Mouse (Mus musculus): ENCODE results near the gene Shank1. TPM values are rescaled to one million over a fixed set of nuclear protein-coding genes. Genes with fewer than 3 reads are reported as not detected.

The Shank1 gene
- total RNA-seq, 2 experiments from 2014 or later: 3.0 to 3.5 TPM

GRCm38 (mm10) chr7:44360792-44361301 is 50.8 kb downstream of the Shank1 start:
- no peak for DNase-seq (ENCODE audit: low spot score in 2 of 2)

- DNase-seq (ENCODE audit: low spot score in 2 of 2): no peak
Observed at GRCm38 (mm10) chr7:44372678-44373077, 62.6 kb downstream of the Shank1 start.

DNA sequence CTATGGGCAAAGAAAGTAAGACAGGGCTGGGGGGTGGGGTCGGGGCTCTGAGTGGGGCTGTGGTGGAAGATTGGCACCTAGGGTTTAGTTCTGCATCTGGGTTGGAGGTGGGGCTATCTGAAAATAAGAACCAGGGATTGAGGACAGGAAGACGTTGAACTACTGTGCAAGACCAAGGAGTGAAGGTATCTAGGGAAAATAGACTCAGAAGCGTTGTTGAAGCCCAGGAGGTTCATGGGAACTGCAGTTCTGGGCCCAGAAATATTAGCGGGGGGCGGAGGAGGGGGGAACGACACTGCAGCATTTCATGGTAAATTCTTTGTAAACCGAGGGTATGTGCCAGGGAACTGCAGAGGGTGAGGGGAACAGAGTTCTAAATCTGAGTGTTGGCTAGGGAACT is 63.4 kb downstream of the Shank1 start:
- no peak for DNase-seq (ENCODE audit: low spot score in 2 of 2)

- DNase-seq (ENCODE audit: low spot score in 2 of 2): peak in 1 of 2 experiments; percentile 65
Observed at GRCm38 (mm10) chr7:44373889-44374652, 64.0 kb downstream of the Shank1 start.

DNA sequence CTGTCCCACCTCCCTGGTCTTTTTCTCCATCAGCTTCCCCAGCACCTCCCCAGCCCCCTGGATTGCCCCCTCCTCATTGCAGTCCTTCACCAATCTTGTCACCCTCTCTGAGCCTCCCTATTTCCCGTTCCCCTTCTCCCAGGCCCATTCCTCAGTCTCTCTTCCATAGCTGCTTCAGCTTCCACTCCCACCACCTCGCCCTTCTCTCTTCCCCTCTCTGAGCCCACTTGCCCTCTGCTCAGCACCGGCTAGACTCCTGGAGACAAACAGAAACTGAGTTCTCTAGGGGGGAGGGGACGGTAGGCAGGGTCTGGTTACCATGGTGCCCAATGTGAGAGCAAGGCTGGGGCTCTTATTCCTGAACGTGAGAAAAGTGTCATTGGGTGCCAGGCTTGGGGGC is 64.7 kb downstream of the Shank1 start:
- DNase-seq (ENCODE audit: low spot score in 2 of 2): no peak

DNA sequence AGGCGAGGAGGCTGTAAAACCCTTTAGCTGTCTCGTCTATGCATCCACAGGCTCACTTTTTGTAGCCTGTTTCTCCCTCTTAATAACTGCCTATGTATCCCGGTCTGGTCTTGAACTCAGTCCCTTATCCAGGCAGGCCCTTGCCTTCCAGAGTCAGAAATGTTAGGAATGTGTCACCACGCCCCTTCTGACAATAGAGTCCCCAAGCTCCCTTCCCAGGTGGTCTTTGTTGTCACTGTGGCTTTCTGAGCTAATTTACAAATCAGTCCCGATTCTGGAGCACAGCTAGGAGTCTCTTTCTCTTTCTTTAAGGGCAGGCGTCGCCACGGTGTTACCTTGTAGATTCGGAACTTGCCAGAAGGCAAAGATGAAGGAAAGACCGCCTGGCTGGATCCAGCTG is 65.2 kb downstream of the Shank1 start:
- DNase-seq (ENCODE audit: low spot score in 2 of 2): no peak

DNA sequence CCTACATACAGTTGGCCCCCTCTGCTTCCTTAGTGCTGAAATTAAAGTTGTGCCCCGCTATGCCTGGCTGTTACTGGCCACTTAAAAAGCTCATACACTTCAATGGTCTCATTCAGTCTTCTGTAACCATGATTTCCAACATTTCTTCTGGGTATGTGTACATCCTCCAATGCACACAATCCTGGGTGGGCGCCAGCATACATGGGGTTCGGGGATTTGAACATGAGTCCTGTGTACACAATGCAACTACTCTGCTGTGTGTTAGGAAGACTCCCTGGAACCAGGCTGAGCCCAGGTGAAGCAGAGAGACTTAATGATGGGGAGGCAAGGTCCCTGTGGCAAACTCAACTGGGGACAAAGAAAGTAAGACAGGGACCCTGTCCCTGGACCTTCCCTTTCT is 65.7 kb downstream of the Shank1 start:
- DNase-seq (ENCODE audit: low spot score in 2 of 2): no peak

GRCm38 (mm10) chr7:44378290-44378689 is 68.2 kb downstream of the Shank1 start:
- DNase-seq (ENCODE audit: low spot score in 2 of 2): no peak

GRCm38 (mm10) chr7:44382541-44382940 is 72.5 kb downstream of the Shank1 start:
- no peak for DNase-seq (ENCODE audit: low spot score in 2 of 2)

DNA sequence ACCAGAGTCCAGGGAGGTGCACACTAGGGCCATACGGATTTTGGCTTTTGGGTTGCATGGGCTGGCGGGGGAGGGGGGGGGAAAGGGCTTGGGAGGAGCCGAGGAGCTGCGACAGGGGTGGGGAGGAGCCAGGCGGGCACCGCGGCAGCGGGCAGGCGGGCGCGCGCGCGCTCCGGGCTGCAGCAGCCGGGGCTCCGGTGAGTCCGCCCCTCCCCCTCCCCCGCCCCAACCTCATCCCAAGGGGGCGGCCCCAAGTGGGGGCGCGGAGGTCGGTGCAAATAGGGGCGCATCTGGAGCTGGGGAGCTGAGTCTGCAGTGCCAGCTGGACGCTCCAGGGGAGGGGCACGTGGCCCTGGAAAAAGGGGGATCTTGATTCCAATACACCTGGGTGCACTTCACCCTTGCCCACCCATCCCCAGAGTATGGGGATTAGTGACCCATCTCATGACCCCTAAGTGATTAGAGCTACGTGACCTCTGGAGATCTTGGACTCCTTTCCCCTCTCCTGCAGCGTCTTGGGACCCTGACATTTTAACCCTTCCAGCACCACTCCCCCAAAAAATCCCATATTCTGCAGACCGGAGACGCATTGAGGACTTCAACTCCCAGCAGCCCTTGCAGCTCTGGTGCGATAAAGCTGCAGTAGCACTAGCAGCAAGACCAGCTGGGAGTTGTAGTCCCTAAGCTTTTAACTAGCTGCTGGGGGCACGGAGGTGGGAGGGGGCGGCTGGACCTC is 74.1 kb downstream of the Shank1 start, which contains the start of gene Syt3:
Gene Syt3, plus strand, starts transcription at position 123 of the 736 bp plus-strand sequence.
- peak in 1 of 2 experiments; percentile 45 for DNase-seq (ENCODE audit: low spot score in 2 of 2)

DNA sequence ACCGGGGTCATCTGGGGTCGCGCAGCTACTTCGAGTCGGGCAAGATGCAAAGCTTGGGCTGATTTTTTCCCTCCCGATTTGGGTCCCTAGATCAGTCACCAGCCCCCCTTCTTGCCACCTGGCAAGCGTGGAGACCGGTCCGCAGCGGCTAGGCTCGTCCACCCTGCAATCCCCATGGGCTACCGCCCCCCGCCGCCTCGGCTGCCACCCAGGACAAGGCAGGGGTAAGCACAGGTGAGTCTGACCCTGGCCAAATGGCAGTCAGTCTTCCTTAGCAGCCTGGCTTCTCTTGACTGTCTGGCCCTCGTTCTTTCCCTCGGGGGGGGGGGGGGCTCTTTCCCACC is 74.6 kb downstream of the Shank1 start:
- DNase-seq (ENCODE audit: low spot score in 2 of 2): no peak

DNA sequence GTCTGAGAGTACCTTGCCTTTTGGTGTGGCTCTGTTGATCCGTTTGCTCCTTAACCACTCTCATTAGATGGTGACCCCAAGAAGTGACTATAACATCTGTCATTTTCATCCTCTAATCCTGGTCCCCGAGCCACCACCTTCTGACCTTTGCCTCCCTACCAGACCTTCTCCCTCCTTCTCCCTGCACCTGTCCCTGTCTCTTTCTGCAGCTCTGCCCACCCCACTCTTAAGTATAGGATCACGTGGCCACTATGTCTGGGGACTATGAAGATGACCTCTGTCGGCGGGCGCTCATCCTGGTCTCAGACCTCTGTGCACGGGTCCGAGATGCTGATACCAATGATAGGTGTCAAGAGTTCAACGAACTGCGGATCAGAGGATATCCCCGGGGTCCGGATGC is 75.7 kb downstream of the Shank1 start, which contains the start of gene 1700008O03Rik:
Gene 1700008O03Rik, minus strand, starts transcription at position 101 of the 400 bp plus-strand sequence.
- no peak for DNase-seq (ENCODE audit: low spot score in 2 of 2)

DNA sequence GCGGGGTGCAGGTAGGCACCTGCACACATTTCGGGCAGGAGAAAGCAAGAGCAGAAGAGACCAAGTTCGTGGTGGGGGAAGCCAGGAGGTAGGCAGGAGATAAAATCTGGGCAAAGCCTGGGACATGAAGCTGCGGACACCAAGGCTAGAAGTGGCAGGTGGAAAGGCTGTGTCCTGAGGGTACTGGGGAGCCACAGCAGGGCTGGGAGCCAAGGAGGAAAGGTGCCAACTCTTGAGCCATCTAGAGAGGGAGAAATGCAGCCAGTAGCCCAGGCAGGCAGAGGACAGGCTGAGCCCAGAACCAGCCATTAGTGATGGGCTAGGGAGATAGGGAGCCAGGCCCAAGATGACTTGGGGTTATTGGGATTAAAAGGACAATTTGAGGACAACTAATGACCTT is 81.8 kb downstream of the Shank1 start:
- no peak for DNase-seq (ENCODE audit: low spot score in 2 of 2)

DNA sequence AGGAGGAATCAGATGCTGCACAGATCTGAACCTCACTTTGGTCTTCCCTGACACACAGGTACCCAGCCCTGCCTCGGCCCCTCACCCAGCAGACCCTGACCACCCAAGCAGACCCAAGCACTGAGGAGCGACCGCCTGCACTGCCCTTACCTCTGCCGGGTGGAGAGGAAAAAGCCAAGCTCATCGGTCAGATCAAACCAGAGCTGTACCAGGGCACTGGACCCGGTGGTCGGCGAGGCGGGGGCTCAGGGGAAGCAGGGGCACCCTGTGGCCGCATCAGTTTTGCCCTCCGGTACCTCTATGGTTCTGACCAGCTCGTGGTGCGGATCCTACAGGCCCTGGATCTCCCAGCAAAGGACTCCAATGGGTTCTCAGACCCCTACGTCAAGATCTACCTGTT is 82.3 kb downstream of the Shank1 start:
- DNase-seq (ENCODE audit: low spot score in 2 of 2): no peak

DNA sequence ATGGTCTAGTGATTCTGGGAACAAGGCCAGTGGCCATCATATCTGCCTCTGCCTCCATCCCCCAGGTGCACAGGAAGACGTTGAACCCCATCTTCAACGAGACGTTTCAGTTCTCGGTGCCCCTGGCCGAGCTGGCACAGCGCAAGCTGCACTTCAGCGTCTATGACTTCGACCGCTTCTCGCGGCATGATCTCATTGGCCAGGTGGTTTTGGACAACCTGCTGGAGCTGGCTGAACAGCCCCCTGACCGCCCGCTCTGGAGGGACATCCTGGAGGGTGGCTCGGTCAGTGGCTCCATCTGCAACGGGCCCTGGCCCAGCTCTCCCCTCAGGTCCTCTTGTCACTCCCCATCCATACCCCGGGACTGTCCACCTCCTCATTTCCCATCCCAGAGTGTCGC is 83.2 kb downstream of the Shank1 start:
- no peak for DNase-seq (ENCODE audit: low spot score in 2 of 2)

DNA sequence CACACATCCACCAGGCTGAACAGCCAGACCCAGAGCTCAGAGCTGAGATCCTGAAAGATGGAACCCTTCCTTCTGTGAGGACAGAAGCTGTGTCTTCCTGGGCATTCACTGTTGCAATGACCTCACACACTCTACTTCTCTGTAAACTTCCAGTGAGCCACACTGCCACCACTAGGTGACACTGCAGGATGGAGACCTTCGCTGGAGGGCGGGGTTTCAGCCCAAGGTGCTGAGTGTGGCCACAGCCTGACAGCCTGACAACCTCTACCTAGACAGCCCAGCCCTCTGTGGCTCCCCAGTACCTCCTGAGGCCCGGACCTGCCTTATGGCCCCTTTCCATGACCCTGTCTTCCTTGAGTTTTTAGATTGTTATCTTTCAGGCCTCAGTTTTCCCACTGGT is 88.5 kb downstream of the Shank1 start:
- DNase-seq (ENCODE audit: low spot score in 2 of 2): peak in 1 of 2 experiments; percentile 35

GRCm38 (mm10) chr7:44401673-44402072 is 91.6 kb downstream of the Shank1 start:
- DNase-seq (ENCODE audit: low spot score in 2 of 2): no peak

- peak; percentile 68 to 80 for DNase-seq (ENCODE audit: low spot score in 2 of 2)
Observed at GRCm38 (mm10) chr7:44405346-44406014, 95.4 kb downstream of the Shank1 start.

DNA sequence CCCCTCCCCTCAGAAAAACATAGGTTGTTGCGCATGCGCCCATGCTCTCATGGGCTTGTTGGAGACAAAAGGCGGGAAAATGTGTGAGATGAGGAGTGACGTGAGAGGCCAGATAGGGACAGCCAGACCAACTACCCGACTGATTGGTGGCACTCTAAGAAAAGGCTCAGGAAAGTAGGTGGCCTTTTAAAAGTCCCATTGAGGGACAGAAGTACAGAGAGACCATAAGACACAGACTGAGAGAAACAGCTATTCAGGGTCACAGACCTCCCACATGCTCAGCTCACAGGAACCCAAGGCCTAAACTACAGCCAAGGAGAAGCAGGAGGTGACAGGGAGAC is 95.9 kb downstream of the Shank1 start:
- DNase-seq (ENCODE audit: low spot score in 2 of 2): no peak
